In the genomic region with DNA sequence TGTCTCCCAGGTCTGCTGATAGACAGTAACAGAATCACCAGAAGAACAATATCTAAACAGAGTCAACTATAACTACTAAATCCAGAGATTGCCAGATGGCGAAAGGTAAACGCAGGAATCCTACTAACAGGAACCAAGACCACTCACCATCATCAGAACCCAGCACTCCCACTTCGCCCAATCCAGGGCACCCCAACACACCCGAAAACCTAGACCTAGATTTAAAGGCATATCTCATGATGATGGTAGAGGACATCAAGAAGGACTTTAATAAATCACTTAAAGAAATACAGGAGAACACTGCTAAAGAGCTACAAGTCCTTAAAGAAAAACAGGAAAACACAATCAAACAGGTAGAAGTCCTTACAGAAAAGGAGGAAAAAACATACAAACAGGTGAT, we compare ENCODE assay signal across 7 mouse cellular contexts.
A peak's percentile ranks its signal among the peaks of the same experiment; 100 is the strongest.
DNase-seq lines count a peak whose midpoint lies in the region; TF ChIP-seq lines count a peak whose summit lies in the region.
"Not testable (repeated sequence)": the region's sequence is repeated elsewhere in the genome, so short reads cannot be mapped to it uniquely, and the experiment has no call there.

No protein-coding gene starts in this region.

- H3K36me3 ChIP-seq in thymus, adult 2 months (ENCODE audit: control insufficient read depth, insufficient read depth, low read length) = not testable (repeated sequence)

- TF ChIP-seq POLR2A in thymus, adult 2 months (IDR thresholded peaks at IDR 0.05; ENCODE audit: control insufficient read depth, extremely low read depth, insufficient read depth, low read length, poor library complexity) = not testable (repeated sequence)

- not testable (repeated sequence) for TF ChIP-seq CTCF in thymus, adult 2 months (IDR thresholded peaks at IDR 0.05; ENCODE audit: borderline replicate concordance, control insufficient read depth, extremely low read depth, insufficient read depth, low read length, poor library complexity)

- not testable (repeated sequence) for H3K27me3 ChIP-seq in thymus, adult 2 months (ENCODE audit: control insufficient read depth, insufficient read depth, low read length)

- H3K4me1 ChIP-seq in thymus, adult 2 months (replicated peaks; ENCODE audit: control insufficient read depth, insufficient read depth, low read length) = not testable (repeated sequence)

- not testable (repeated sequence) for H3K27ac ChIP-seq in thymus, adult 2 months (ENCODE audit: control insufficient read depth, insufficient read depth, low read length)

- H3K4me3 ChIP-seq in thymus, adult 2 months (ENCODE audit: control insufficient read depth, insufficient read depth, low read length) = not testable (repeated sequence)

- peak; percentile 4 for DNase-seq in cerebellum, adult 11-12 months
- DNase-seq in gastrocnemius, adult 18-20 months (ENCODE audit: low spot score) = peak; percentile 15
- DNase-seq in heart, postnatal 36 days = peak; percentile 6 to 19
- DNase-seq in layer of hippocampus, adult 9-10 months (ENCODE audit: low spot score) = peak; percentile 2
- DNase-seq in left cerebral cortex, postnatal 36 days (ENCODE audit: low spot score in 2 of 2) = peak; percentile 10 to 13
- peak; percentile 3 for DNase-seq in right cerebral cortex, adult 18-20 months
- peak; percentile 8 for DNase-seq in thymus, adult 2 months

- 98% methylated on average over 4 of the region's 4 CpGs for WGBS in thymus, adult 2 months

- intact Hi-C loops in heart, postnatal 36 days (cut with DNase I); left cerebral cortex, postnatal 36 days (cut with DNase I): not testable (repeated sequence)
